Mouse (Mus musculus) adrenal gland, adult 8-10 months (tissue): Measurements from ENCODE around the gene Slirp. TPM values are rescaled to one million over a fixed set of nuclear protein-coding genes. Genes with fewer than 3 reads are reported as not detected.
"Not testable (repeated sequence)": the region's sequence is repeated elsewhere in the genome, so short reads cannot be mapped to it uniquely, and the experiment has no call there.

Source experiments
- DNase-seq: peaks from one replicate; pipeline ENCODE4 v3.0.0; 2022
- microRNA-seq, 2 experiments: library from miRNA; unstranded; fragments of <30 nt; microRNA quantifications; one replicate each; pipeline ENCODE4 v1.2.0; 2022
- total RNA-seq, 4 experiments: library from RNA; stranded (reverse); gene quantifications; 2 replicates each; pipeline ENCODE4 v1.2.4; 2022

The Slirp gene
- total RNA-seq, 4 experiments from 2014 or later: 156 to 205 (median 191) TPM

GRCm38 (mm10) chr12:87428885-87429284 lies 14.8 kb upstream of the Slirp start:
- no peak for DNase-seq

GRCm38 (mm10) chr12:87442177-87443114 lies 1.2 kb upstream of the Slirp start:
- DNase-seq: no peak

GRCm38 (mm10) chr12:87443115-87443699 lies 489 bp upstream of the Slirp start:
- no peak for DNase-seq

DNA sequence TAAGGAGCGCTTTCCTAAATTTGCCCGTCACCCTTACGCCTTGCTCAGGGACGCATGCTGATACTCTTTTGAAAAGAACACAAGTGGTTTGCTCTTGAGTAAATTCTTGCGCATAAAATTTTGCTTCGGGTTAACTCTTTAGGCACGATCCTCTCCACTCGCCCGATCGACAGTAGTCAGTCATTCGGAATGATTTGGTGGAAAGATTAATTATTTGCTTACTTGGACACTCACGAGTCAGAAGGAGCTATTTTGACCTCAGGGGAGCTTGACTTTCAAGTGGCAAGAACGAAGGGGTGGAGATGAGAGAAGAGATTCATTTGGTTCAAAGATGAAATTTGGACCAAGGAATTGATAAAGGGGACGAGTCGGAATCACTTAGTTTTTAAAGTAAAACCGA lies 515 bp downstream of the Slirp start:
- DNase-seq: no peak

DNA sequence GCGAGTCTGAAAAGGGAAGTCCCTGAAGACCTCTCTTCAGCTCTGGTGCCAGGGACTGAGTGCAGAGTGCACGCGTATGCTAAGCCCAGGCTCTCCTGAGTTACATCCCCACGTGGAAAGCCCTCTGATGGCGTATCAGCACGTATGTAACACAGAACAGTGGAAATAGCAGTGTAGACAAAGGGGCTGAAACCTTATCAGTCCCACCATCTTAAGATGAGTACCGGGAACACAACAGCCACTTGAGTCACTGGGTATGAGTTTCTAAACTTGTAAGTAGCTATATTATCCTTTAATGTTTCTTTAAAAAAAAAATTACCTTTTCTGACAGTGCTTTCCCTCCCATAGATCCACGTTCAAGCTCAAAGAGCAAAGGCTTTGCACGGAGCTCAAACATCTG lies 5.8 kb downstream of the Slirp start:
- DNase-seq: no peak

- no peak for DNase-seq
Observed at GRCm38 (mm10) chr12:87464678-87465297, 21.1 kb downstream of the Slirp start.

GRCm38 (mm10) chr12:87470263-87471136 lies 26.8 kb downstream of the Slirp start:
- peak; percentile 30 for DNase-seq

GRCm38 (mm10) chr12:87471421-87471963 lies 27.8 kb downstream of the Slirp start:
- no peak for DNase-seq

DNA sequence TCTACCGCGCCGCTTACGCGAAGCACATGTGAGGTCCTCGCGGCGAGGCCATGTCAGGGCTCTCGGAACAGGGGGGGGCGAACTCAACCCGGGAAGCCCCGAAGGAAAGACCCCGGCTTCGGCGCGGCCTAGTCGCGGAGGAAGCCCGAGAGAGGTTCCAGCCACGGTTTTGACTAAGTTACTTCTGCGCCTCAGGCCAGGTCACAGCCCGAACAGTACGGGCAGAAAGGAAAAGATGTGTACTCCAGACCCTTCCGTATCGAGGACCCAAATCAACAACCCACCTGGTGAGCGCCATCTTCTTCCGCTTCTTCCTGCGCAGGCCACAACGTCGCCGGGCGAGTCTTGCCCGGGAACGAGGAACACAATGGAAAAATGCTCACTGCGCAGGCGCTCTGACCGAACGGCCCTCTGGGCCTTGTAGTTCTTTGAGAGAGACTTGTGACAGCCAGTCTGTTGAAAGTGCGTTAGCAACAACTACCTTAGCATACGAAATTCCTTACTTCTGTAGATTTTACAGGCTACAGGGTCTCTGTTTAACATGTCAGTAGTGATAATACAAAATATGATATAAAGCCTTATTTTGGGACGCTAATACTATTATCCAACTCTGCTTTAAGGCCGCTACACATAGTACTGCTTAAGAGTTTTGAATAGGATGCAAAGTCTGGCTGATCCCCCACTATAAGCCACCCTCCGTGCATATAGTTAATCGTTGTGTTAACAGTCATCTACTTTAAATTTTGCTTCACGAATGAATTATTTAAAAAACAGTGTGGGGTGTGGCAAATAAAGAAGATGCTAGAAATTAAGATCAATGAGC lies 28.5 kb downstream of the Slirp start, which contains the start of gene Snw1:
Gene Snw1 (minus strand): TSS at position 311 of the 823 bp plus-strand sequence.
- DNase-seq: peak; percentile 93

DNA sequence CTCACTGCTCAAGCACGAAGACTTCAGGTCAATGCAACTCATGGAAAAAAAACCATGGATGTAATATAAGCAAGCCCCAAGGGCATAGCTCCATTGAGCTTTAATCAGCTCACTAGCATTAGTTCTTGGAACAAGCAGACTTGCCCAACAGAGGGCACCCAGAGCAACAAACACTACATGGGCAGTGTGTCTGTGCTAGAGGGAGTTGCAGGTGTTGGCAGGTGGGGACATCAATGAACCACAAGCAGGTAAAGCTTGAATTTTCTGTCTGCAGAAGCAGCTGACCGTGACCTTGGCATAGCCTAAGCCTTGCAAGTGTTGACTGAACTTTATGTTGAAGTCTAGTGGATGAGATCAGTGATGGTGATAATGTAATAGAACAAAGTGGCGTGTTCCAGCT lies 31.1 kb downstream of the Slirp start:
- no peak for DNase-seq

DNA sequence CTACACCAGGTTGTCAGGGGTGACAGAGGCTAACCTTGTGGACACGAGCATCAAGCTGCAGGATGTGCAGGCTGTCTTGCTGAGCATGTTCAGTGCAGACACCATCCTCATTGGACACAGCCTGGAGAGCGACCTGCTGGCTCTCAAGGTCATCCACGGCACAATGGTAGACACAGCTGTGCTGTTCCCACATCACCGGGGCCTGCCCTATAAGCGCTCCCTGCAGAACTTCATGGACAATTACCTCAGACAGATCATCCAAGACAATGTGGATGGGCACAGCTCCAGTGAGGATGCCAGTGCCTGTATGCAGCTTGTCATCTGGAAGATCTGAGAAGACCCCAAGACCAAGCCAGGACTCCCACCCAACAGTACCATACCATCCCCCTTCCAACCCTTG lies 38.8 kb downstream of the Slirp start:
- DNase-seq: not testable (repeated sequence)

- not testable (repeated sequence) for DNase-seq
Observed at GRCm38 (mm10) chr12:87488683-87489082, 45.0 kb downstream of the Slirp start.

DNA sequence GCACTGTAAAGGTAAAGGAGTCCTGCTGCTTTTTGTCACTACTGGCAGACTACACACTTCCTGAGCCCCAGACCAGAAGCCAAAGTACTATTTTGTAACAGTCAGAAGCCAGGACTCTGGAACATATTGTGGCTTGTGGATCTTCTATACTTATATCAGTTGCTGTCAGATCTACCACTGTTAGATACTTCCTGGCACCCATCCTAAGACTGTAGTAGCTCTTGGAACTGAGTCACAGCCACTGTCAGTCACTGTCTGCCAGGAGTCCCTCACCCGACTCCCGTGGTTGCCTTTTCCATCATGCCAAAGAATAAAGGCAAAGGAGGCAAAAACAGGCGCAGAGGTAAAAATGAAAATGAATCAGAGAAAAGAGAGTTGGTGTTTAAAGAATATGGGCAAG lies 50.7 kb downstream of the Slirp start, which contains the start of gene Gm5788:
Gene Gm5788 (plus strand): TSS at position 301 of the 400 bp plus-strand sequence.
- not testable (repeated sequence) for DNase-seq

Small RNAs within 50 kb of the gene (microRNA-seq; reads per million reads assigned to microRNA genes)
- 60.3 to 175 reads per million in 2 experiments for gene Mir3068

Other genes with a start within 250 kb of the Slirp start
- gene Samd15, start 244.2 kb upstream of the Slirp start, total RNA-seq: 1 to 10 TPM; 1.0 to 2.2 (median 1.7) TPM
- gene Tmed8, start 243.4 kb upstream of the Slirp start, total RNA-seq: 10 to 100 TPM; 33.4 to 42.5 (median 35.5) TPM
- gene Noxred1, start 205.2 kb upstream of the Slirp start, total RNA-seq: under 1 TPM in 3 of 4 experiments, not detected in 1; 0.29 to 0.55 (median 0.35) TPM
- gene Vipas39, start 177.6 kb upstream of the Slirp start, total RNA-seq: 10 to 100 TPM; 34.6 to 53.1 (median 43.5) TPM
- 100 to 1,000 TPM; 120 to 228 (median 142) TPM for gene Ahsa1, start 177.4 kb upstream of the Slirp start, total RNA-seq
- gene Ism2, start 144.2 kb upstream of the Slirp start, total RNA-seq: under 1 TPM in 2 of 4 experiments, not detected in 2; 0.28 to 0.32 TPM
- 100 to 1,000 TPM; 224 to 333 (median 255) TPM for gene Sptlc2, start 55.5 kb upstream of the Slirp start, total RNA-seq
- gene Alkbh1, start 121 bp downstream of the Slirp start, total RNA-seq: 10 to 100 TPM; 16.4 to 28.3 (median 21.9) TPM
- gene Snw1, start 28.4 kb downstream of the Slirp start, total RNA-seq: 100 to 1,000 TPM in 1 of 4 experiments, 10 to 100 TPM in 3; 76.4 to 103 (median 91.9) TPM
- not detected for gene Gm5788, start 50.8 kb downstream of the Slirp start, total RNA-seq
- gene Gm8300, start 70.4 kb downstream of the Slirp start, total RNA-seq: not detected
- not detected for gene Oog1, start 158.8 kb downstream of the Slirp start, total RNA-seq
- not detected for gene Gm4027, start 175.0 kb downstream of the Slirp start, total RNA-seq
- gene Gm16381, start 200.7 kb downstream of the Slirp start, total RNA-seq: not detected